Mouse (Mus musculus) neural tube, embryonic 15.5 days (tissue): Measurements from ENCODE around the gene Mapk8. TPM values are rescaled to one million over a fixed set of nuclear protein-coding genes. Genes with fewer than 3 reads are reported as not detected.
A peak's percentile ranks its signal among the peaks of the same experiment; 100 is the strongest.

ENCODE experiments used
- ATAC-seq: fragments of 200-750 bp; cut with Nextera tagmentation; 2 replicates; pipeline ENCODE4 v1.8.0; 2017; ENCODE audit warnings: mild to moderate bottlenecking, moderate TSS enrichment, moderate library complexity; ENCODE audit not compliant: low FRiP score
- H3K27ac ChIP-seq: fragments of 300-500 bp; sonication (generic); replicated peaks from 2 replicates; pipeline ENCODE4 v1.5.1; 2015; ENCODE audit warnings: mild to moderate bottlenecking, inconsistent platforms
- H3K27me3 ChIP-seq: fragments of 300-500 bp; sonication (generic); replicated peaks from 2 replicates; pipeline ENCODE4 v1.6.1; 2015; ENCODE audit warnings: inconsistent platforms
- H3K36me3 ChIP-seq: fragments of 300-500 bp; sonication (generic); 2 replicates; pipeline ENCODE4 v1.6.1; 2015; ENCODE audit warnings: inconsistent platforms
- H3K4me1 ChIP-seq: fragments of 300-500 bp; sonication (generic); 2 replicates; pipeline ENCODE4 v1.6.1; 2015; ENCODE audit warnings: inconsistent platforms
- H3K4me2 ChIP-seq: fragments of 300-500 bp; sonication (generic); 2 replicates; pipeline ENCODE4 v1.6.1; 2015; ENCODE audit warnings: inconsistent platforms, mild to moderate bottlenecking, moderate library complexity
- H3K4me3 ChIP-seq: fragments of 300-500 bp; sonication (generic); replicated peaks from 2 replicates; pipeline ENCODE4 v1.5.1; 2015; ENCODE audit warnings: mild to moderate bottlenecking, inconsistent platforms
- H3K9ac ChIP-seq: fragments of 300-500 bp; sonication (generic); replicated peaks from 2 replicates; pipeline ENCODE4 v1.6.1; 2015; ENCODE audit warnings: mild to moderate bottlenecking, inconsistent platforms
- H3K9me3 ChIP-seq: fragments of 300-500 bp; sonication (generic); replicated peaks from 2 replicates; pipeline ENCODE4 v1.6.1; 2016; ENCODE audit warnings: inconsistent platforms
- WGBS: fragments of 180-500 bp; shearing (Covaris S2); methylation state at CpG from one replicate; pipeline ENCODE4 v1.1.7; 2015; ENCODE audit warnings: mixed read lengths; 5-methylcytosine and 5-hydroxymethylcytosine counted together
- polyA plus RNA-seq: library from polyadenylated mRNA; unstranded; fragments of >200 nt; fragmentation: Nextera tagmentation; extraction: Ambion mirVana; gene quantifications from 2 replicates; pipeline ENCODE4 v1.2.1, GENCODE M21; 2015

Gene Mapk8
- polyA plus RNA-seq, result 30.0 and 32.8 TPM in 2 replicates

DNA sequence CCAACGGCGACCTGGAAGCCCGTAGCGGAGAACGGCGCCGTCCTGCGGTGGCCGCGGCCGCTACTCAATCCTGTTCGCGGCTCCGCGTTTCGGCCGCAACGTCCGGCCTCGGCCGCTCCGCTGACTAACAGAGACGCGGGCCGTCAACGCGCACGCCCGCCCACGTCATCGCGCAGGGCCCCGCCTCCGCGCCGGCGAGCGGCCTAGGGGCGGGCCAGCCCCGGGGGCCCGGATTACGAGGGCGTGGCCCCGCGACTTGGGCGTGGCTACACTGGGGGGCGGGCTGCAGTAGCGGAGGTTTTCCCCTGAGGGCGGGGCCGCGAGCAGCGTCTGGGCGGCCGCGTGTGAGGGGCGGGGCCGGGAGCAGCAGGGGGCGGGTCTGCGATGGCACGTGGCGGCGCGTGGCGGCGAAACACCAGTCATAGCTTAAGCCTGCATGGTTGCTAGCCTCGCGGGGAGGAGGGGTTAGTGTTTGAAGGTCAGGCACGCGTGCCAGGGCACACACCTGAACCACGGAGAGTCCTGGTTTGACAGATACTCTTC, at the start of gene Mapk8:
Gene Mapk8 (minus strand): TSS at position 132 of the 543 bp plus-strand sequence.
- H3K36me3 ChIP-seq, result no peaks in the 10 kb centered on the region
- H3K9me3 ChIP-seq, result no peaks in the 10 kb centered on the region
- H3K4me3 ChIP-seq, result peak within 1 kb of the TSS; percentile 88
- WGBS, result 0% methylated on average over 59 of the region's 70 CpGs
- peaks cover 22% of the 10 kb centered on the region for H3K4me1 ChIP-seq
- 0 out of 2 replicates have a peak, but pooled peaks cover 14% of the 10 kb centered on the region for H3K27me3 ChIP-seq
- peak within 1 kb of the TSS; percentile 93 for H3K27ac ChIP-seq
- peak; percentile 98 for ATAC-seq
- peak within 1 kb of the TSS; percentile 89 for H3K9ac ChIP-seq
- peak within 1 kb of the TSS; percentile 62 for H3K4me2 ChIP-seq

DNA sequence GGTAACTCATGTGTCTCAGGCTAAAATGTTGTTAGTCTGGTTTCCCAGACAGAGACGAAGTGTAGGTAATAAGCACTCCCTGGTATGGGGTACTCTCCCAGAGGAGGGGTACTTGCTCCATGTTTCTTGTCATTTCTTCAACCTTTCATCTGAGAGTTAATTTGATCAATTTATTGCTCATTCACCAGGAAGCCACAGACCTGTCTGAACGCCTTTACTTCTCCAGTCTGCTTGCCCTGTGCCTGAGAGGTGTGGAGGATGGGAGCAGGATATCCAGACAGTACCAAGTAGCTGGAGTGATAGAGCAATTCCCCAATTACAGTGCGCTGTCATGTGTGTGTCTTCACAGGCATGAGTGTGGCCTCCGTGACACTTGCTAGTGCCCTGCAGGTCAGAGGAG, 48.3 kb upstream of the Mapk8 start:
- H3K9me3 ChIP-seq, result no peaks in the 10 kb centered on the region

DNA sequence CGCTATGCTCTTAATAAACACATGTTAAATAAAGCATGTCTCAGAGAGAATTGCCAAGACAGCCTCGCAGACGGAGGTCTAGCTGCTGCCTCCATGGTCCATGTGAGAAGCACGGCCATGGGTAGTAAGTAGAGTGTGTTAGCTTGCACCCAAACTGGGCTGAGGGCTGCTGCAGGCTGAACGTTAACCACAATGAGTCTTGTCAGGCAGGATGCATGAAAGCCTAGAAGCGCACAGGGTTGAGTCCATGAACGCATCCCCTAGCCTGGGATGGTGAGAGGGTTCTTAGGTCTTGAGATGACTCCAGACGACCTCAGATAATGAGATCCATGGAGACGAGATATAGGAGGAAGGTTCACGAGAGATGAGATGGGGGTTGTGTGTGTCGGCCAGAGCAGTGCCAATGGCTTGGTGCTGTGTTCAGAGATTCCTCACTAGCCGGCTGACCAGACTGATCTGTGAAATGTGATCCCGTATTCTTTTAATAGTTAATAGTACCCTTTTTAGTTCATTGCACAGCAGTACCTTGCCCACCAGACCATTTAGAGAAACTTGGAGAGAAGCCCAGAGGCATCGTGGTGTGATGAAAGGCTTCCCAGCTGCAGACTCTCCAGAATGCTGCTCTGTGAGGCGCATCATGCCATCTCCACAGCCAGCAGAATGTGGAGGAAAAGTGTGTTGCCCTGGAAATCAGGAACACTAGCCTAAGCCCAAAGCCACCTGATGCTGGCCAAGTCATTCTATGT, 41.0 kb upstream of the Mapk8 start:
- Histone ChIP-seq H3K4me2 (no peak overlapping the region), H3K9ac (no peak overlapping the region), H3K9me3 (no peaks in the 10 kb centered on the region), H3K4me3 (no peak overlapping the region), H3K36me3 (no peaks in the 10 kb centered on the region), H3K27ac (no peak overlapping the region), H3K4me1 (peaks cover 11% of the 10 kb centered on the region), H3K27me3 (no peaks in the 10 kb centered on the region)
- 65% methylated on average over 15 of the region's 15 CpGs for WGBS
- peak; percentile 48; the same call in 1 of the 2 replicates for ATAC-seq

More for the DNA sequence above, 48.3 kb upstream of the Mapk8 start:
- ATAC-seq, result no peak
- H3K27me3 ChIP-seq, result no peaks in the 10 kb centered on the region
- no peaks in the 10 kb centered on the region for H3K36me3 ChIP-seq
- H3K4me3 ChIP-seq, result no peak overlapping the region
- WGBS, result 66% methylated on average over 4 of the region's 4 CpGs
- H3K27ac ChIP-seq, result no peak overlapping the region
- no peak overlapping the region for H3K4me2 ChIP-seq
- no peaks in the 10 kb centered on the region for H3K4me1 ChIP-seq
- H3K9ac ChIP-seq, result no peak overlapping the region

DNA sequence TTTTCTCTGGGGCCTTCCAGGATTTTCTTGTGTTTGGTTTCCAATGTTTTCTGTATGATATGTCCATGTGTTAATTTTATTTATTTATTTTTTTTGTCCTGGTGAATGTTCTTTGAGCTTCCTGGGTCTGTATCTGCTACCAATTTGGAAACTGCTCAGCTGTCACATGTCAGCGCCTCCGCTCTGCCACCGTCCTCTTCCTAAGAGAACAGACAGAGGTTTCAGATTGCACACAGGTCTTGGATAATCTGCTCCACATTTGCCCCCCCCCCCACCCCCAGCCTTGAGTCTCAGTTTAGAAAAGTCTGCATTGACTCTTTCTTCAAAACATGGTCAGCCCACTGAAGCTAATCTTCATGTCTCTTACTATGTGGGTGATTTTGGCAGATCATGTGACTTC, 35.0 kb upstream of the Mapk8 start:
- Histone ChIP-seq H3K4me1 (peaks cover 3% of the 10 kb centered on the region; the same call in 1 of the 2 replicates), H3K4me3 (no peak overlapping the region), H3K36me3 (no peaks in the 10 kb centered on the region), H3K27me3 (no peaks in the 10 kb centered on the region), H3K4me2 (no peak overlapping the region), H3K27ac (no peak overlapping the region), H3K9me3 (no peaks in the 10 kb centered on the region), H3K9ac (no peak overlapping the region)
- ATAC-seq, result no peak
- WGBS, result 76% methylated on average over 3 of the region's 3 CpGs

DNA sequence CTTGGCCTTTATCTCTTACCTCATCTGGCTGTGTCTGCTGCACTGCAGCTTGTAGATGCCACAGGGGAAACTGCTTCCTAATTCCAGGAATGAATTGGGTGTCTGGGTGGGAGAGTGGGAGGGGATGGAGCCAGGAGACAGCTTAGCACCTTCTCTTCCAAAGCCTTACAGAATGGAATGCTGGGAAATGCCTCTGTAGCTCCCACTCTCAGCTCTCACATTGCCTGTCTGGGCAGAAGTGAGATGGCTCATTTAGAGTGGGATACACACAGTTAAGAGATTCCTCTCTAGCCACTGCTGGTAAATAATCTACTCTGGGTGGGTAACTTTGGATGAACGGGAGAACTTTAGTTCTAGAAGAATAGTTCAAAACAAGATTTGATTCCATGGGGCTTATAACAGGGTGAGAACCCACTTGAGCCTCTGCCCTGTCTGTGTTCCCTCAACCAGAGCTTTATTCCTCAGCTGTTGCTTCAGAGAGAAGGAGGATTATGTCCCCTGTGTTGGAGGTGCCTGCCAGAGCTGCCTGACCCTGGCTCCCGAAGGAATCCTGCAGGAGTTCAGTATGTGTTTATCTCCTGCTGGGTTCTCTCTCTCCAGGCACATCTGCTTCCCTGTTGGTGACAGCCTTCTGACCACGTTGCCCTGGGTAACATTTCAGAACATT, 29.3 kb upstream of the Mapk8 start:
- no peaks in the 10 kb centered on the region for H3K36me3 ChIP-seq
- ATAC-seq, result no peak; the same call in 1 of the 2 replicates
- no peaks in the 10 kb centered on the region for H3K9me3 ChIP-seq
- no peak overlapping the region for H3K4me2 ChIP-seq
- H3K9ac ChIP-seq, result no peak overlapping the region
- 17% methylated on average over 3 of the region's 3 CpGs for WGBS
- H3K4me3 ChIP-seq, result no peak overlapping the region
- peaks cover 10% of the 10 kb centered on the region for H3K4me1 ChIP-seq
- no peaks in the 10 kb centered on the region for H3K27me3 ChIP-seq
- H3K27ac ChIP-seq, result no peak overlapping the region

DNA sequence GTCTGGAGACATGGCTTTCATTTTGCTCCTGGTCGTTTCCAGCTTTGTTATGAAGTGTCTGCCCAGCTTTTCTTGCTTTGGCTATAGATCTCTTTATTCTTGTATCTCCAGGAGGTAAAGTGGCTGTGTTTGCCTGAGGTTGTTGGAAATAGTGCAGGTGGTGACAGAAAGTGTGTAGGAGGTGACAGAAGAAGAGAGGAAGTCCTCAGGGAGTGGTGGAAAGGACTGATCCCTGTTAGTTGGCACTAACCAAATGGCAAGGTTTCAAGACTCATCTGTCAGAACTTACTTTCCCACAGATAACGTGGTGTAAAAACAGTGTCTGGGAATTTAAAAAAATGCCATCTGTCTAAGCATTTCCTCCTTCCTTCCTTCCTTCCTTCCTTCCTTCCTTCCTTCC, 27.5 kb upstream of the Mapk8 start:
- peaks cover 8% of the 10 kb centered on the region for H3K4me1 ChIP-seq
- H3K36me3 ChIP-seq, result no peaks in the 10 kb centered on the region
- no peaks in the 10 kb centered on the region for H3K9me3 ChIP-seq
- no peak overlapping the region for H3K9ac ChIP-seq
- no peaks in the 10 kb centered on the region for H3K27me3 ChIP-seq
- H3K4me3 ChIP-seq, result no peak overlapping the region
- ATAC-seq, result no peak
- 61% methylated on average over 2 of the region's 2 CpGs for WGBS
- H3K4me2 ChIP-seq, result no peak overlapping the region
- no peak overlapping the region for H3K27ac ChIP-seq

DNA sequence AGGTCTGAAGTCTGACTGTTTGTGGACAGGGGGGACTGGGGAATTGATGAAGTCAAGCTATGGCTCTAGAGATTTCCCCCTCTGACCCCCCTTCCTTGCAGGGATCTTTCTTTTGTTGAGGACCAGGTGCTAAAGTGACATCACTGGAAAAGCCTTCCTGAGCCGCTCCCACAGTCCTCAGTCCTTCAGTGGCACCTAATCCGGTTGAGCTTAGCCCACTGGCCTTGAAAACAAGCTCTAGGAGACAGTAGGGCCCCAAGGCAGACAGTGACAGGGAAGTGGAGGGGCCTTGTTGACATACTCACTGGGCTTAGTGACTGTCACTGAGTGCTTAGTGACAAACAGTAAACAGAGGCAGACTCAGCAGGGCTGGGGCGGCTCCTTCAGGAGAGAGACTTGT, 24.4 kb upstream of the Mapk8 start, which contains the start of gene Frmpd2:
Gene Frmpd2 (plus strand): TSS at position 366 of the 400 bp plus-strand sequence.
- H3K27ac ChIP-seq, result no peak within 1 kb of the TSS
- H3K4me3 ChIP-seq, result no peak within 1 kb of the TSS
- WGBS, result 60% methylated on average over 3 of the region's 3 CpGs
- no peaks in the 10 kb centered on the region for H3K27me3 ChIP-seq
- peaks cover 8% of the 10 kb centered on the region; the same call in 1 of the 2 replicates for H3K4me1 ChIP-seq
- H3K36me3 ChIP-seq, result no peaks in the 10 kb centered on the region
- H3K9me3 ChIP-seq, result no peaks in the 10 kb centered on the region
- no peak for ATAC-seq
- H3K4me2 ChIP-seq, result no peak within 1 kb of the TSS
- no peak within 1 kb of the TSS for H3K9ac ChIP-seq

DNA sequence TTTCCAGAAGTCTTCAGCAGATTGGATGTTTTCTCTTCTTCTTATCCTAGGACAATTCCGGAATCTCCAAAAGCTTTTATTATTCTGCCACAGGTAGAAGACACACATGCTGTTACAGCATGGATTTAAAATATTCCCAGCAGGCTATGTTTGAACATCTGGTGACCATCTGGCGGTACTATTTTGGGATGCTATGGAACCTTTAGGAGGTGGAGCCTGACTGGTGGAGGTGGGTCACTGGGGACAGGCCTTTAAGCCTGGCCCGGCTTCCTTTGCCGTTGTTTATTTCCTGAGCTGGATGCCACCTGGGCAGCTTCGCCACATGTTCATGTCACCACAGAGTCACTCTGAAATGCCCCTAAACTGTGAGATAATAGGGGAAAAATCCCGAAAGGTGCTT, 20.8 kb upstream of the Mapk8 start:
- no peaks in the 10 kb centered on the region for H3K9me3 ChIP-seq
- no peak overlapping the region for H3K4me2 ChIP-seq
- 0 out of 2 replicates have a peak, but pooled peaks cover 3% of the 10 kb centered on the region for H3K4me1 ChIP-seq
- no peaks in the 10 kb centered on the region for H3K27me3 ChIP-seq
- ATAC-seq, result no peak
- 64% methylated on average over 6 of the region's 6 CpGs for WGBS
- H3K4me3 ChIP-seq, result no peak overlapping the region
- no peak overlapping the region for H3K27ac ChIP-seq
- H3K9ac ChIP-seq, result no peak overlapping the region
- no peaks in the 10 kb centered on the region for H3K36me3 ChIP-seq

DNA sequence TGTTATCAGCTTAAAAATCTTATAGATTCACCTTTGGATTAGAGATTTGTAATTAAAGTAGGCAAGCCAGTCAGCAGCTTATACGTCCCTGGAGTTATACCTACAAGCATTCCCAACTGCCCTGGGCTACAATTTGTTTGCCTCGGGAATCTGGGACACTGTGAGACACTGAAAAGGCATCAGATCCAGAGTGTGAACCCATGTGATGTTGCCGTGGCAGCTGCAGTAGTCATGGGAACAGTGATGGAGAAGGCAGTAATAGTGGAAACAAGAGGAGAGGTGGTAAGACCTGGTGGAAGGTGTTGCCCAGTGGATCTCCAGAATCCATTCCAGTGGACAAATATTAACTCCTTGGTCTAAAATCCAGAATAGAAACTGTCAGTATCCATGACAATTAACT, 16.7 kb upstream of the Mapk8 start:
- Histone ChIP-seq H3K27ac (no peak overlapping the region), H3K9me3 (no peaks in the 10 kb centered on the region), H3K4me1 (0 out of 2 replicates have a peak, but pooled peaks cover 3% of the 10 kb centered on the region), H3K27me3 (no peaks in the 10 kb centered on the region), H3K4me2 (no peak overlapping the region), H3K36me3 (no peaks in the 10 kb centered on the region), H3K4me3 (no peak overlapping the region), H3K9ac (no peak overlapping the region)
- 49% methylated on average over 3 of the region's 3 CpGs for WGBS
- ATAC-seq, result no peak

DNA sequence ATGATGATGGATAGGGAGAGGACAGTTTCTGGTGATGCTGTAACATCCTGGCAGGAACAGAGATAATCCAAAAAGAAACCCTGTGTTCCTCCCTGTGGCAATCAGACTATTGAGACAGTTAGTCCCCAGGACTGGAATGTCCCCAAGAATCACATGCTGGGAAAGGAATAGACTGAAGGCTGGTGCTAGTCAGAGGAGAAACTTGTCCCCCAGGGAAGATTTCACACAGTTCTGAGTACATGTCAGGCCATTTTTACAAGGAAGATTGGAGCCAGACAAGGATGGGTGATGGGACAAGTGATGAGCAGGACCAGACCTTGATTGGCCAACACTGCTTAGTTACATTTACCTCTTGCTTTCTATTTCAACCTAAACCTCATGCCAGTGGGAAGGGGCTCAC, 3.4 kb upstream of the Mapk8 start:
- Histone ChIP-seq H3K9me3 (no peaks in the 10 kb centered on the region), H3K4me3 (no peak overlapping the region), H3K4me1 (peaks cover 11% of the 10 kb centered on the region), H3K27ac (no peak overlapping the region), H3K9ac (no peak overlapping the region), H3K27me3 (0 out of 2 replicates have a peak, but pooled peaks cover 14% of the 10 kb centered on the region), H3K36me3 (no peaks in the 10 kb centered on the region), H3K4me2 (no peak overlapping the region)
- no peak for ATAC-seq

DNA sequence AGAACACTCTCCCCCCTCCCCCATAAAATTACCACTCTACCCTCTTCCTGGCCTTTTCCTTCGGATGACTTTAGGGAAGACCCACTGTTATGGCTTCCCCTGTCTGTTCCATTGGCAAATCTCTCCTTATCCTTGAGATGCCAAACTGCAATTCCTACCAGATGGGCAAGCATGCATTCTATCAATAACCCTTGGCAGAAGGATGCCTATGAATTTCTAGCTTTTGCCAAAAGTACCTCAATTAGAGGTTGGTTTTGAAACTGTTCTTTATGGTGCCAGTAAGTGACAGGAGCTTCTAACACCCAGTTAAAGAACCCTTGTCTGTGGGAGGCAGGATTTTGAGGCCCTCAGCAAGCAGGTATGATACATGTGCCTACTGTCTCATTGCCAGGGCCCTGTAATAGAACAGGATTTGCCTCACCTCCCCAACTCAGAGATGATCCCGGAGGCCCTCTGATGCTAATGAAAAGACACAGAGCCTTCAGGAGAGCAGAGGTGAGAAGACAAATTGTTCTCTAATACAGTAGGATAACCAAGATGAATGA, 2.4 kb upstream of the Mapk8 start:
- Histone ChIP-seq H3K9ac (no peak overlapping the region), H3K27ac (no peak overlapping the region), H3K4me1 (peaks cover 15% of the 10 kb centered on the region), H3K4me2 (no peak overlapping the region), H3K36me3 (no peaks in the 10 kb centered on the region), H3K27me3 (0 out of 2 replicates have a peak, but pooled peaks cover 14% of the 10 kb centered on the region), H3K4me3 (no peak overlapping the region), H3K9me3 (no peaks in the 10 kb centered on the region)
- no peak for ATAC-seq
- 94% methylated on average over 2 of the region's 2 CpGs for WGBS
